Mouse (Mus musculus) spleen, postnatal 0 days (tissue): ENCODE measurements around the gene Olfr1032. TPM values are rescaled to one million over a fixed set of nuclear protein-coding genes. Genes with fewer than 3 reads are reported as not detected.

Experiments used
- polyA plus RNA-seq: library from polyadenylated mRNA; unstranded; fragments of >200 nt; fragmentation: Nextera tagmentation; extraction: Ambion mirVana; gene quantifications from 2 replicates; pipeline ENCODE4 v1.2.1, GENCODE M21; 2015

Olfr1032 gene
- not detected in 2 replicates for polyA plus RNA-seq

GRCm38 (mm10) chr2:86005240-86005639 is at the start of gene Olfr1032:
Gene Olfr1032 (plus strand): TSS chr2:86005540.

GRCm38 (mm10) chr2:85973595-85973994 is 31.7 kb upstream of the Olfr1032 start, which contains the start of gene Olfr1029:
Gene Olfr1029 (plus strand): TSS chr2:85973895.

DNA sequence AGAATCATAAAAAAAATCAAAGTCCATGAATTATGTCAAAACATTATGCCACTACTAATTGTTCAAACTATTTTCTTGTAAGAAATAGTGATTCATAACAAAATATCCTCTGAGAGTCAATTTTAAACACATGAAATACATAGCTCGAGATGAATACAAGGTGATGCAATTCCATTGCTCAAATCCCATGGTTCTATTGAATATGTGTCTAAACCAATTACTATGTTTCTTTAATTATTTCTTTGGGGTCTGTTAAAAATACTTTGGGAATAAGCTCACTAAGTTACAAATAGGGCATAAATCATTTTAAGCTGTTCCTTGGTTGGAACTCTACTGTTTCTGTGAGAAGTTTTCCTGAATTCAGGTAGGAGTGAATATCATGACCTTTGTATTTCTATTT is 26.4 kb upstream of the Olfr1032 start, which contains the start of gene Olfr1030:
Olfr1030 (plus strand) TSS at position 301 of the 400 bp plus-strand sequence.

DNA sequence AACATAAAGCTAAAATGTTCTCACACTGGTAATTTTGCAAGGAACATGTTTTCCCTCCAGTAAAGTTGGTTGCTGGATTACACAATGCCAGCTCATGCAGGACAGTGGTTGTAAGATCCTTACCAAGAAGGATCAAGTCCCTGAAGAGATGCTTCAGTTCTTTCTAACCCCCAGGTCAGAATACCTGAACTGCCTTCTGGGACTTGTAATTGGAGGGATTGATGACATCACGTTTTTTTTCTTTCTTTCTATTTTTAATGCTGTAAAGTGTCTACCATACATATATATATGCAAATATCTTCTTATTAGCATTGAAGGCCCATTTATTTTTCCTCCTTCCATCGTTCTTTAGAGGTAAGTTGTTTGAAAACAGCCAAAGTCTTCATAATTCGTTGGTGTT is 15.3 kb upstream of the Olfr1032 start, which contains the start of gene Olfr1031:
Olfr1031 (plus strand) TSS at position 301 of the 400 bp plus-strand sequence.

DNA sequence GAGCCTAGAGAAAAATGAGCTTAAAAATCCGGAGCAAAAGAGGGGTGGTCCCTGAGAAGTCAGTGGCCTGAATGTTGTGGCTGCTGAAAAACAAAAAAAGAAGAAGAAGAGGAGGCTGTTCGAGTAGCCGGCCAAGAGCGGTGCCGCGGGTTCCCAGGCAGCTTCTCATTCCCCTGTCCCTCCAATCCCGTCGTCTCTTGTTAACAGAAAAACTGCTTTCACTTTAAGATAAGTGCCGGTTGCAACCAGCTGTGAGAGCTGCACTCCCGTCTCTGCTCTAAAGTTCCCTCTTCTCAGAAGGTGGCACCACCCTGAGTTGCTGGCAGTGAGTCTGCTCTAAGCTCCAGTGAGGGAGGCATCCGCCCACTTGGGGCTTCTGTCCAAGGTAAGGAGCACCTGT is 15.1 kb downstream of the Olfr1032 start, which contains the start of gene Olfr1033:
Olfr1033 (plus strand) TSS at position 228 of the 400 bp plus-strand sequence.

DNA sequence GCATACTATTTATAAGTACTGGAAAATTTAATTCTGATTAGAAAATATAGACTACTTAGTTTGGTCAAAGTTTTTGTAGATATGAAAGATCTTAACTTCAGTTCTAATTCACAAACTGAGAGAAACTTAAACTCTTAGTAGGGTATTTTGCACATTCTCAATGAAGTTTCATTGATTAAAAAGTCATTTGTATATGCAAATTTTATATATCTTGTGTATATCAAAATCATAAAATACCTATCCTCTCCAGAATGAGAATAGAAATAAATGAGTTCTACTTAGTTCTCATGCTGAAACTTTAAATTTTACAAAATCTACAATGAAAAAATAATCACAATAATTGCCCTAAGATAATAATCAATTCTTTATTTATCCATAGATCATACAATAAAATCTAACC is 40.2 kb downstream of the Olfr1032 start, which contains the start of gene Olfr1034:
Olfr1034 (plus strand) TSS at position 301 of the 400 bp plus-strand sequence.

Other genes with a start within 250 kb of the Olfr1032 start
- gene Olfr1012, start 242.8 kb upstream of the Olfr1032 start, polyA plus RNA-seq: not detected in 2 replicates
- not detected in 2 replicates for gene Olfr1013, start 238.4 kb upstream of the Olfr1032 start, polyA plus RNA-seq
- gene Olfr1014, start 232.8 kb upstream of the Olfr1032 start, polyA plus RNA-seq: not detected in 2 replicates
- gene Olfr1015, start 223.5 kb upstream of the Olfr1032 start, polyA plus RNA-seq: not detected in 2 replicates
- not detected in 2 replicates for gene Olfr1016, start 203.0 kb upstream of the Olfr1032 start, polyA plus RNA-seq
- not detected in 2 replicates for gene Olfr1018, start 187.1 kb upstream of the Olfr1032 start, polyA plus RNA-seq
- not detected in 2 replicates for gene Olfr1019, start 160.1 kb upstream of the Olfr1032 start, polyA plus RNA-seq
- not detected in 2 replicates for gene Olfr1020, start 158.5 kb upstream of the Olfr1032 start, polyA plus RNA-seq
- not detected in 2 replicates for gene Olfr1022, start 136.9 kb upstream of the Olfr1032 start, polyA plus RNA-seq
- not detected in 2 replicates for gene Olfr1023, start 119.9 kb upstream of the Olfr1032 start, polyA plus RNA-seq
- not detected in 2 replicates for gene Olfr1024, start 100.5 kb upstream of the Olfr1032 start, polyA plus RNA-seq
- not detected in 2 replicates for gene Olfr1025-ps1, start 90.3 kb upstream of the Olfr1032 start, polyA plus RNA-seq
- not detected in 2 replicates for gene Olfr1026, start 84.0 kb upstream of the Olfr1032 start, polyA plus RNA-seq
- not detected in 2 replicates for gene Olfr1028, start 55.1 kb upstream of the Olfr1032 start, polyA plus RNA-seq
- not detected in 2 replicates for gene Olfr1029, start 31.6 kb upstream of the Olfr1032 start, polyA plus RNA-seq
- gene Olfr1030, start 26.3 kb upstream of the Olfr1032 start, polyA plus RNA-seq: not detected in 2 replicates
- not detected in 2 replicates for gene Olfr1031, start 15.2 kb upstream of the Olfr1032 start, polyA plus RNA-seq
- gene Olfr1033, start 15.1 kb downstream of the Olfr1032 start, polyA plus RNA-seq: 5.2 and 5.3 TPM in 2 replicates
- 0.05 and 0.07 TPM in 2 replicates for gene Olfr1034, start 40.3 kb downstream of the Olfr1032 start, polyA plus RNA-seq
- not detected in 2 replicates for gene Olfr1036, start 68.5 kb downstream of the Olfr1032 start, polyA plus RNA-seq
- not detected in 2 replicates for gene Olfr1037, start 81.8 kb downstream of the Olfr1032 start, polyA plus RNA-seq
- not detected in 2 replicates for gene Olfr1039, start 130.4 kb downstream of the Olfr1032 start, polyA plus RNA-seq
- gene Olfr1040, start 141.2 kb downstream of the Olfr1032 start, polyA plus RNA-seq: not detected in 2 replicates
- gene Olfr1042, start 156.3 kb downstream of the Olfr1032 start, polyA plus RNA-seq: not detected in 2 replicates
- gene Olfr1043, start 162.0 kb downstream of the Olfr1032 start, polyA plus RNA-seq: not detected in 2 replicates
- 0.27 TPM in 1 of 2 replicates, not detected in the other for gene Olfr1044, start 172.3 kb downstream of the Olfr1032 start, polyA plus RNA-seq
- not detected in 2 replicates for gene Olfr52, start 180.1 kb downstream of the Olfr1032 start, polyA plus RNA-seq
- gene Olfr1045, start 197.5 kb downstream of the Olfr1032 start, polyA plus RNA-seq: not detected in 2 replicates
- not detected in 2 replicates for gene Olfr1046, start 213.8 kb downstream of the Olfr1032 start, polyA plus RNA-seq
- not detected in 2 replicates for gene Olfr1047, start 225.9 kb downstream of the Olfr1032 start, polyA plus RNA-seq
- not detected in 2 replicates for gene Olfr1048, start 234.7 kb downstream of the Olfr1032 start, polyA plus RNA-seq